Mouse (Mus musculus): ENCODE results near the gene Olfr303. TPM values are rescaled to one million over a fixed set of nuclear protein-coding genes. Genes with fewer than 3 reads are reported as not detected.

Olfr303 gene
- polyA plus RNA-seq (2012; rRNA removed), result not detected in 2 replicates

DNA sequence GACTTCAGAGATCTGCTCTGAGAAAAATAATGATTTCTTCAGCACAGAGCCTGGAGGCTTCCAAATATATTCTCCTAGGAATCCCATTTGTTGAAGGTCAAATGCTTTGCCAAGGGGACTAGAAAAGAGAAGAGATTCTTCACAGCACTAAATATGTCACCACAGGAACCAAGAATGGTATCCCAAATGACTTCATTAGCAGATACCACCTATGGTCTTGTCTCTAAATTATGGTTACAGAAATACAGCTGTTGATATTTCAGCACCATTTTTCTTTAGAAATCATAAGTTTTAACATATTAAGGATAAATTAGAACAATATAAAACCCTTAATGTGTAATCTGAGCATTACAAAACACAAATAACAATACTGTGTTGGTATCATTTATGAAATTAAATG, at the start of gene Olfr303:
Gene Olfr303 (minus strand): TSS at position 101 of the 400 bp plus-strand sequence.

DNA sequence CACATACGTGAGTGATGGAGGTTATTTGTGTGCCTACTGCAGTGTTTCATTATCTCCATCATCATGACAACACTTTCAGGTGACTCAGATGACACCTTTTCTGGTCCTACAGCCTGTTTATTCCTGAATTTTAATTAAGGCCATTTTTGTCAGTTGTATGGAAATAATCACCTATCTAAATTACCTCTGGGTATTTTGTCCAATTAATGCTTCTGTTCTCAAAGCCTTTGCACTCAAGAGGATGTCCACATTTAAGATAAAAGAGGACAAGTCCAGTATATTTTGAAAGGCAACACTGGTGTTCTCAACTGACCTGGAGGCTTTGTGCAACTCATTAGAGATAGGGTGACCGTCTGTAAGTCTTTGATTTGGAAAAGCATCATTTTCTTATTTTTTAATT, 6.0 kb upstream of the Olfr303 start, which contains the start of gene Olfr301:
Gene Olfr301 (plus strand): TSS at position 301 of the 400 bp plus-strand sequence.

DNA sequence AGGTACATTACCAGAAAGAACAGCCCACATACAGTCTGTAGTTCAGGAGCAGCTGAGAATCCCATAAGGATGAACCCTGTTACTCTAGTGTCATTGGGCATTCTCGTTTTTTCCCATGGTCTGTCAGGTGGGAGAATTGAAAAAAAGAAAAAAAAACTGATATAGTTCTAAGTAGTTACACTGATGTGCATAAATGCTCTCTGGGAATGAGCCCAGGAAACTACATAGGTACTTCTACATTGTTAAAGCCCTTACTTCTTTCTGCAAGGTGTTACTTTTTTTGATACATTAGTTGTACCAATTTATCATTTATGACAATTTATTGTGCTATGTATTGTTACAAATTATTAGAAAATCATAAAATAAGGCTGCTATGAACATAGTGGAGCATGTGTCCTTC, 11.0 kb downstream of the Olfr303 start, which contains the start of gene Olfr304:
Gene Olfr304 (minus strand): TSS at position 101 of the 400 bp plus-strand sequence.

DNA sequence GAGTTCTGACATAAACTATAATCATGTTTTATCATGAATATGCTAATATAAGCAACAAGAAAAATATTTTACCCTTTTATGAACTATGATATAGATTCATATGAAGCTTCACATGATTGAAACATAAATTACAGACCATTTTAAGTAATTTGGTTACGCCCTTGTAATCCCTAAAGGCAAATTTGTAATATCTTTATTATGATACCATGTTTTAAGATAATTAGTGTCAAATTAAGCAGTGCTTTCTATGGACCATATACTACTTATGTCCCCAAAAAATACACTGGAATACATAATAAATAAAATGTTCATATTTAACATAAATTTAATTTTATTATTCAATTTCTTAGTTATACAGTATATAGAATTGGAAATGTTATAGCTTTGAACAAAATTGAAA, 30.8 kb downstream of the Olfr303 start, which contains the start of gene Olfr305:
Gene Olfr305 (minus strand): TSS at position 101 of the 400 bp plus-strand sequence.

Other genes with a start within 250 kb of the Olfr303 start
- gene Vmn2r75, start 226.0 kb downstream of the Olfr303 start, polyA plus RNA-seq (2012; rRNA removed), result not detected in 2 replicates
- not detected in 2 replicates for gene Vmn2r76, start 151.5 kb downstream of the Olfr303 start, polyA plus RNA-seq (2012; rRNA removed)
- gene Olfr310, start 120.6 kb downstream of the Olfr303 start, polyA plus RNA-seq (2012; rRNA removed), result not detected in 2 replicates
- not detected in 2 replicates for gene Olfr309, start 84.1 kb downstream of the Olfr303 start, polyA plus RNA-seq (2012; rRNA removed)
- gene Olfr308, start 72.2 kb downstream of the Olfr303 start, polyA plus RNA-seq (2012; rRNA removed), result not detected in 2 replicates
- not detected in 2 replicates for gene Olfr307, start 60.2 kb downstream of the Olfr303 start, polyA plus RNA-seq (2012; rRNA removed)
- gene Olfr305, start 30.9 kb downstream of the Olfr303 start, polyA plus RNA-seq (2012; rRNA removed), result not detected in 2 replicates
- gene Olfr304, start 11.1 kb downstream of the Olfr303 start, polyA plus RNA-seq (2012; rRNA removed), result not detected in 2 replicates
- not detected in 2 replicates for gene Olfr301, start 6.1 kb upstream of the Olfr303 start, polyA plus RNA-seq (2012; rRNA removed)
- gene Olfr299, start 62.1 kb upstream of the Olfr303 start, polyA plus RNA-seq (2012; rRNA removed), result not detected in 2 replicates
- not detected in 2 replicates for gene Olfr298, start 94.7 kb upstream of the Olfr303 start, polyA plus RNA-seq (2012; rRNA removed)
- gene Olfr297, start 122.2 kb upstream of the Olfr303 start, polyA plus RNA-seq (2012; rRNA removed), result not detected in 2 replicates
- gene Olfr295, start 186.1 kb upstream of the Olfr303 start, polyA plus RNA-seq (2012; rRNA removed), result not detected in 2 replicates
- gene Olfr294, start 218.9 kb upstream of the Olfr303 start, polyA plus RNA-seq (2012; rRNA removed), result not detected in 2 replicates

All from liver, embryonic 14 days (tissue).